Mouse (Mus musculus): ENCODE results near the gene Psd. TPM values are rescaled to one million over a fixed set of nuclear protein-coding genes. Genes with fewer than 3 reads are reported as not detected.

Psd gene
- polyA plus RNA-seq, 1 experiment from 2014 or later, result 1.8 TPM

DNA sequence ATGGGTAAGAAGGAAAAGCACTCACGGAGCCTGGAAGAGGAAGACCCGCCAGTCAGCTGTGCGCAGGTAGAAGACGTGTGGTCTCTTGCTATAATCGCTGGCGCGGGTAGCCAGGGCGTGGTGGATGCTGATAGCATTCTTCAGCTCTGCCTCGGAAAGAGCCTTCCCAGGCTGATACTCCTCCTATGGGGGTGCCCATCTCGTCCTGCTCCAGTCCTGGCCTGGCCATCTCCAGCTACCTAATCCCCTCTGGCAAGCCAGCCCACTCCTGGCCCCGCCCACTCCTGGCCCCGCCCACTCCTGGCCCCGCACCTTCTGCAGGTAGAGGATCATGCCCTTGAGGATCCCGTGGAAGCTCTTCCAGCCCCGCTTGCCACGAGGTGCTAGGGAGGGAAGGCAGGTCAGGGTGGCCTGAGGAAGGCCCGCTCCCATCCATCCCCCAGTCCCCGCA is 12.8 kb downstream of the Psd start:
- peaks cover 23% of the 10 kb centered on the region for H3K36me3 ChIP-seq
- no peak for DNase-seq (ENCODE audit: low spot score)
- no peak overlapping the region for H3K27ac ChIP-seq
- H3K4me1 ChIP-seq, result peaks cover 33% of the 10 kb centered on the region
- WGBS, result 15% methylated on average over 18 of the region's 18 CpGs
- H3K4me3 ChIP-seq, result no peak overlapping the region
- peaks cover 97% of the 10 kb centered on the region for H3K27me3 ChIP-seq (ENCODE audit: low read depth, poor library complexity, severe bottlenecking)
- H3K9me3 ChIP-seq (replicated peaks), result no peaks in the 10 kb centered on the region

DNA sequence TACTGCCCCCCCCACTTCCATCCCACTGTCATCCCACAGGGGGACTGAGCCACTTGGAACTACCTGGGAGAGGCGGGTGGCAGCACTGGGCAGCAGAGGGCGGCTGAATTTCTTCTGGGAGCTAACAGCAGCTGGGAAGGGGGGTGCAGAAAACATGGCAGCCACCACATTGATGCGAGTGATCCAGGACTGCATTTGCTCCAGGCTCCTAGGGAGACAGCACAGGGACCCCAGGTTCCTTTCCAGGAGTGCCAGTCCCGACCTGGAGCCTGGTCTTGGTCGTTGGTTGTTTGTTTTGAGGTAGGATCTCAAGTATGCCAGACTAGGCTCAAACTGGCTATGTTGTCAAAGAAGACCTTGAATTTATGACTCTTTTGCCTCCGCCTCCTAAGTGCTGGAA is 13.4 kb downstream of the Psd start:
- WGBS, result 70% methylated on average over 6 of the region's 6 CpGs
- Histone ChIP-seq H3K27me3 (ENCODE audit: low read depth, poor library complexity, severe bottlenecking) (peaks cover 97% of the 10 kb centered on the region), H3K27ac (no peak overlapping the region), H3K4me3 (no peak overlapping the region), H3K36me3 (peaks cover 23% of the 10 kb centered on the region), H3K9me3 (replicated peaks) (no peaks in the 10 kb centered on the region), H3K4me1 (peaks cover 33% of the 10 kb centered on the region)
- DNase-seq (ENCODE audit: low spot score), result peak; percentile 29

DNA sequence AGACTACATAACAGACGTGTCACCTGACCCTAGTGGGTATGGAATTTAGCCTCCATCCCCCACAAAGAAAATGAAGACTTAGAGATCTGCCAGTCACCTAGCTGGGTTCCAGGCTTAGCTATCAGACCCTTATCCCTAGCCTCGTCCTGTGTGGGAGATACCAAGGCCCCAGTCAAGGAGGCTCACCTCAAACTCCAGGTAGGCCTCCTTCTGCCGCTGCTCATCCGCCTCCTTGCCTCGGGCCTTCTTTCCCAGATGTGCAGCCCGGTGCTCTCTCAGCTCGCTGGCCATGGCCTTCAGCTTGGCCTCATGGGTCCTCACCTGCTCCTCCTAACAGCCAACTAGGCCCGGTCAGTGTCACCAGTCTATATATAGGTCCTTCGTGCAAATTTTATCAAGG is 13.8 kb downstream of the Psd start:
- no peak overlapping the region for H3K27ac ChIP-seq
- DNase-seq (ENCODE audit: low spot score), result peak; percentile 23
- peaks cover 97% of the 10 kb centered on the region for H3K27me3 ChIP-seq (ENCODE audit: low read depth, poor library complexity, severe bottlenecking)
- no peak overlapping the region for H3K4me3 ChIP-seq
- peaks cover 23% of the 10 kb centered on the region for H3K36me3 ChIP-seq
- no peaks in the 10 kb centered on the region for H3K9me3 ChIP-seq (replicated peaks)
- 87% methylated on average over 9 of the region's 9 CpGs for WGBS
- H3K4me1 ChIP-seq, result peaks cover 34% of the 10 kb centered on the region

DNA sequence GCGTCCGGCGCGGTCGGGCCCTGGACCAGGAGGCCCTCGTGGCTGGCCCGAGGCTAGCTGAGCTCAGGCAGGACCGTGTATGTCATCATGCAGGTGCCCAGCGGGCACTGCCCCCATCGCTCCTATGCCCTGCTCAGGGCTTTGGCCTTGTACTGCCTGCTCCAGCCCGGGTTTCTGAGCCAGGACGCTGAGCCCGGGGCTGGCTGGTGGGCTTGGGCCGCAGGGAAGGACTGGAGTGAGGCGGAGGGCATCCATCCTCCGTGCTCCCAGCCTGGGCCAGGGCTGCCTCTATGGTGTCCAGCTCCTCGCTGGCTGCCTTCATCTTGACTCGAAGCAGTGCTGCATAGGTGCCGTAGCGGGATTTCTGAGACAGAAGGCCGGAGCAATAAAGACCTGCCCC is 14.4 kb downstream of the Psd start:
- Histone ChIP-seq H3K9me3 (replicated peaks) (no peaks in the 10 kb centered on the region), H3K36me3 (peaks cover 24% of the 10 kb centered on the region), H3K27me3 (ENCODE audit: low read depth, poor library complexity, severe bottlenecking) (peaks cover 97% of the 10 kb centered on the region), H3K4me3 (no peak overlapping the region), H3K27ac (no peak overlapping the region), H3K4me1 (peaks cover 28% of the 10 kb centered on the region)
- 90% methylated on average over 21 of the region's 21 CpGs for WGBS
- DNase-seq (ENCODE audit: low spot score), result no peak

DNA sequence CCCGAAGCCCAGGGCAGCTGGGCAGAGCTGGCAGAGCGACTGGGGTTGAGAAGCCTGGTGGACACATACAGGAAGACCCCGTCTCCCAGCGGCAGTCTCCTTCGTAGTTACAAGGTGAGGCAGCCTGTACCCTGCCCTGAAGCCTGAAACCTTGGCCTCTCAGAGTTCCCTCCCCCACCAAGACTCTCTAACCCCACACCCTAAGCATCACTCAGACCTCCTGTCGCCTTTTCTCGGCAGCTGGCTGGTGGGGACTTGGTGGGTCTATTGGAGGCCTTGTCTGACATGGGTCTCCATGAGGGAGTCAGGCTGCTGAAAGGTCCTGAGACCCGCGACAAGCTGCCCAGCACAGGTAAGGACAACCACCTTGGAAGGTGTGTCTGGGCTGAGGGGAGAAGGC is 15.6 kb downstream of the Psd start:
- Histone ChIP-seq H3K27me3 (ENCODE audit: low read depth, poor library complexity, severe bottlenecking) (peaks cover 97% of the 10 kb centered on the region), H3K4me1 (peaks cover 25% of the 10 kb centered on the region), H3K4me3 (no peak overlapping the region), H3K27ac (no peak overlapping the region), H3K9me3 (replicated peaks) (no peaks in the 10 kb centered on the region), H3K36me3 (peaks cover 27% of the 10 kb centered on the region)
- WGBS, result 84% methylated on average over 9 of the region's 9 CpGs
- peak; percentile 22 for DNase-seq (ENCODE audit: low spot score)

DNA sequence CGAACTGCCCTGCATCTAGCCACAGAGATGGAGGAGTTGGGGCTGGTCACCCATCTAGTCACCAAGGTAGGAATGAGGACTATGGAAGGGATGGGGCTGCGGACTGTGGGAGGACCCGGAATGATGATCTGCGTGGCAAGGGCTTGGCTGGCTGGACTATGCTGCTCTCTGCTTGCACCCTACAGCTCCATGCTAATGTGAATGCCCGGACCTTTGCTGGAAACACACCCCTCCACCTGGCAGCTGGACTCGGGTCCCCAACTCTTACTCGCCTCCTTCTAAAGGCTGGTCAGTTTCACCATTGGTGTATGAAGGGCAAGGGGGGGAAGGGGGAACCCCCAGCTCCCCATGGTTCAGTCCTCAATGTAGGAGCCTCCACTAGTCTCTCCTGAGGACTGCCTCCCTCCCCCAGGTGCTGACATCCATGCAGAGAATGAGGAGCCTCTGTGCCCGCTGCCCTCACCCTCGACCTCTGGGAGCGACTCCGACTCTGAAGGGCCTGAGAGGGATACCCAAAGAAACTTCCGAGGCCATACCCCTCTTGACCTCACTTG is 16.6 kb downstream of the Psd start:
- no peak overlapping the region for H3K27ac ChIP-seq
- H3K9me3 ChIP-seq (replicated peaks), result no peaks in the 10 kb centered on the region
- peaks cover 27% of the 10 kb centered on the region for H3K36me3 ChIP-seq
- H3K4me1 ChIP-seq, result peaks cover 31% of the 10 kb centered on the region
- DNase-seq (ENCODE audit: low spot score), result peak; percentile 27
- no peak overlapping the region for H3K4me3 ChIP-seq
- peaks cover 94% of the 10 kb centered on the region for H3K27me3 ChIP-seq (ENCODE audit: low read depth, poor library complexity, severe bottlenecking)
- WGBS, result 87% methylated on average over 12 of the region's 12 CpGs

DNA sequence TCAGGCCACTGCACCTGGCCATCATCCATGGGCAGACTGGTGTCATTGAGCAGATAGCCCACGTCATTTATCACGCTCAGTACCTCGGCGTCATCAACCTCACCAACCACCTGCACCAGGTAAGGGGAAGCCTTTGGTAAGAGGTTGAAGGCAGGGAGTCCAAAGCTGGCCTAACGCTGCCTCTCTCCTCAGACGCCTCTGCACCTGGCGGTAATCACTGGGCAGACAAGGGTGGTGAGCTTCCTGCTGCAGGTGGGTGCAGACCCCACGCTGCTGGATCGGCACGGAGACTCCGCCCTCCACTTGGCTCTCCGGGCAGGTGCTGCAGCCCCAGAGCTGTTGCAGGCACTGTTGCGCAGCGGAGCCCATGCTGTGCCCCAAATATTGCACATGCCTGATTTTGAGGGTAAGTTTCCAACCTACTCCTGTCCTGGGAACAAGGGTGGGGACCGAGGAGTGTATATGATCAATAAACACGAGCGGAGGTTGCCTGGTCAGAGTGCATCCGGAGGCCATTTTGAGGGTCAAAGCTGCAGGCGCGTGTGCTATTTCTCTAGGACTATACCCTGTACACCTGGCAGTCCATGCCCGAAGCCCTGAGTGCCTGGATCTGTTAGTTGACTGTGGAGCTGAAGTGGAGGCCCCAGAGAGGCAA is 17.2 kb downstream of the Psd start:
- peaks cover 88% of the 10 kb centered on the region for H3K27me3 ChIP-seq (ENCODE audit: low read depth, poor library complexity, severe bottlenecking)
- H3K27ac ChIP-seq, result no peak overlapping the region
- 78% methylated on average over 21 of the region's 21 CpGs for WGBS
- H3K4me3 ChIP-seq, result peak overlapping the region; percentile 52; the same call in 1 of the 2 replicates
- H3K4me1 ChIP-seq, result peaks cover 37% of the 10 kb centered on the region
- H3K9me3 ChIP-seq (replicated peaks), result no peaks in the 10 kb centered on the region
- peaks cover 27% of the 10 kb centered on the region for H3K36me3 ChIP-seq
- DNase-seq (ENCODE audit: low spot score), result peak; percentile 29

DNA sequence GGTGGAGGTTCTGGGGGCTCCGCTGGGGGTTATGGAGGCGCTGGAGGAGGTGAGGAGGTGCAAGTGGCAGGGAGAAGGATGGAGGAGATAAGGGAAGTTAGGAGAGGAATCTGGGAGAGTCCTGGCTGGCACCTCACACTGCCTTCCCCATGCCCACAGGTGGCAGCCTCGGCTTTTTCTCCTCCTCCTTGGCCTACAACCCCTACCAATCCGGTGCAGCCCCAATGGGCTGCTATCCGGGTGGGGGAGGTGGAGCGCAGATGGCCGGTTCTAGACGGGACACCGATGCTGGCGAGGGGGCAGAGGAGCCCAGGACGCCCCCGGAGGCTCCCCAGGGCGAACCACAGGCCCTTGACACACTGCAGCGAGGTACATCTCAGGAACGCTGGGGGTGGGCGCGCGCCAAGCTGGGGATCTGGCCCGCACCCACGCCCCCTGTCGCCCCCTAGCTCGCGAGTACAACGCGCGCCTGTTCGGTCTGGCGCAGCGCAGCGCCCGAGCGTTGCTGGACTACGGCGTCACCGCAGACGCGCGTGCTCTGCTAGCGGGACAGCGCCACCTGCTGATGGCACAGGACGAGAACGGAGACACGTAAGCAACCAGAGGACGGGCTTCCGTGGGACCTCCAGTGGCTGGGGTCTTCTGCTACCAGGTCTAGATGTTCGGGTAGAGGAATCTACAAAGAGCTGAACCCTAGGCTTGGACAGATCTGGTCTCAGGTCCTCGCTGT is 18.1 kb downstream of the Psd start:
- Histone ChIP-seq H3K4me1 (peaks cover 39% of the 10 kb centered on the region), H3K27me3 (ENCODE audit: low read depth, poor library complexity, severe bottlenecking) (peaks cover 79% of the 10 kb centered on the region), H3K27ac (peak overlapping the region; percentile 66), H3K36me3 (peaks cover 27% of the 10 kb centered on the region), H3K4me3 (peak overlapping the region; percentile 52), H3K9me3 (replicated peaks) (no peaks in the 10 kb centered on the region)
- 2% methylated on average over 47 of the region's 47 CpGs for WGBS
- peak; percentile 92 for DNase-seq (ENCODE audit: low spot score)

DNA sequence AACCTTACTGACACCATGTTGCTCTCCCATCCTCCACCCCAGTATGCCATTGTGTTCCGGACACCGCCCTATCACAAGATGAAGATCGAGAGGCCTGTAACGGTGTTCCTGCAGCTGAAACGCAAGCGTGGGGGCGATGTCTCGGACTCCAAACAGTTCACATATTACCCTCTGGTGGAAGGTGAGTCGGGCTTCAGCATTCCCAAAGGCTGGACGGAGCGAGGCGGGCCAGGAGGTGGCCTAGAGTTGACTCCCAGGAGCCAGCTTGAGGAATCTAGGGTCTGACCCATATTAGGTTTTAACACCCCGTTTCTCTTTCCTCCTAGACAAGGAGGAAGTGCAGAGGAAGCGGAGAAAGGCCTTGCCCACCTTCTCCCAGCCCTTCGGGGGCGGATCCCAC is 18.7 kb downstream of the Psd start:
- H3K27me3 ChIP-seq (ENCODE audit: low read depth, poor library complexity, severe bottlenecking), result peaks cover 73% of the 10 kb centered on the region
- 49% methylated on average over 16 of the region's 16 CpGs for WGBS
- H3K4me3 ChIP-seq, result peak overlapping the region; percentile 52
- peak; percentile 31 for DNase-seq (ENCODE audit: low spot score)
- H3K4me1 ChIP-seq, result peaks cover 40% of the 10 kb centered on the region
- H3K27ac ChIP-seq, result peak overlapping the region; percentile 66; the same call in 1 of the 2 replicates
- peaks cover 27% of the 10 kb centered on the region for H3K36me3 ChIP-seq
- no peaks in the 10 kb centered on the region for H3K9me3 ChIP-seq (replicated peaks)

DNA sequence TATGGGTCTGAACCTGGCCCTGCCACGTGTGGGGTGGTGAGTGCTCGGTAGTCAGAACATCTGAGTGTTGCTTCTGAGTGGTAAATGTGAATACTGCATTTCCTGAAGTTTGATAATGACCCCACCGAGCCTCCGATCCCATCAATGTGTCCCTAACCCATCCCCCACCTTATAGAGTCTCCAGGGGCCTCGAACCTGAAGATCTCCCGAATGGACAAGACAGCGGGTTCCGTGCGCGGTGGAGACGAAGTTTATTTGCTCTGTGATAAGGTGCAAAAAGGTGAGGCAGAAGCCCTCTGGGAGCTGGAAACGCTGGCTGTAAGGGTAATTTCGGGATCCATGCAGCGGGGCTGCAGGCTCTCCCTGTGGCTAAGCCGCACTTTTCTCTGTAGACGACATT is 19.2 kb downstream of the Psd start:
- 74% methylated on average over 16 of the region's 16 CpGs for whole genome bisulfite sequencing
- no peaks in the 10 kb centered on the region for H3K9me3 ChIP-seq (replicated peaks)
- peaks cover 68% of the 10 kb centered on the region for H3K27me3 ChIP-seq (ENCODE audit: low read depth, poor library complexity, severe bottlenecking)

DNA sequence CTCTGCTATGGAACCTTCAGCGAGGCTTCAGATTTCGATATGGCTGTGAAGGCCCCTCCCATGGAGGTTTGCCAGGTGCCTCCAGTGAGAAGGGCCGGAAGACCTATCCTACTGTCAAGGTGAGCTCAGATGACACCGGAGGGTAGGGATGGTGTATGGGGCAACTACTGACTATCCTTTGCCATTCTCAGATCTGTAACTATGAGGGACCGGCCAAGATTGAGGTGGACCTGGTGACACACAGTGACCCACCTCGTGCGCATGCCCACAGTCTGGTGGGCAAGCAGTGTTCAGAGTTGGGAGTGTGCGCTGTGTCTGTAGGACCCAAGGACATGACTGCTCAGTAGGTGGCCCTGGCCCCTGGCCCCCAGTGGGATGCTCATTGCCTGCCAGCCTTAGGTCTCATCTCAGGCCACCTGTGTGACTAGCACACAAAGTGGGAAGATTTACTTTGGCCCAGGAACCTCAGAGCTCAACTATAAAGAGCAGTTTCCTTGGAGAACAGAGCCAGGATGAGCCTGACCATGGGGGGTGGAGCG is 20.1 kb downstream of the Psd start:
- H3K4me3 ChIP-seq, result no peak overlapping the region
- 88% methylated on average over 9 of the region's 9 CpGs for WGBS

More for the DNA sequence above, 19.2 kb downstream of the Psd start:
- peaks cover 40% of the 10 kb centered on the region for H3K4me1 ChIP-seq
- DNase-seq (ENCODE audit: low spot score), result no peak
- peaks cover 27% of the 10 kb centered on the region for H3K36me3 ChIP-seq
- H3K4me3 ChIP-seq, result no peak overlapping the region
- no peak overlapping the region for H3K27ac ChIP-seq

DNA sequence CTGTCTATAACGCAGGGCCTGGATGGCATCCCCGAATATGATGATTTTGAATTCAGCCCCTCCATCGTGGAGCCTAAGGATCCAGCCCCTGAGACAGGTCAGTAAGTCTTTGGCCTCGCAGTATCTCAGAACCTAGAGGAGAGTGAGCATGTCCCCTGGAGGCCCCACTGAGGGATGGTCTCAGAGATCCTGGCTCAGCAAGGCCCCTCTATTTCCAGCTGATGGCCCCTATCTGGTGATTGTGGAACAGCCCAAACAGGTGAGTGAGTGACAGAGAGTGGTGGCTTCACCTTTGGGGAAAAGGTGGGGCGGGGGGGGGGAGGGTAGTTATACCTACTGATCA is 20.7 kb downstream of the Psd start:
- H3K27ac ChIP-seq, result peak overlapping the region; percentile 78; the same call in 1 of the 2 replicates
- H3K27me3 ChIP-seq (ENCODE audit: low read depth, poor library complexity, severe bottlenecking), result peaks cover 53% of the 10 kb centered on the region
- H3K9me3 ChIP-seq (replicated peaks), result no peaks in the 10 kb centered on the region
- 48% methylated on average over 5 of the region's 5 CpGs for WGBS
- peak overlapping the region; percentile 69 for H3K4me3 ChIP-seq
- no peak for DNase-seq (ENCODE audit: low spot score)
- peaks cover 19% of the 10 kb centered on the region for H3K36me3 ChIP-seq
- H3K4me1 ChIP-seq, result peaks cover 37% of the 10 kb centered on the region

More for the DNA sequence above, 20.1 kb downstream of the Psd start:
- H3K27me3 ChIP-seq (ENCODE audit: low read depth, poor library complexity, severe bottlenecking), result peaks cover 59% of the 10 kb centered on the region
- DNase-seq (ENCODE audit: low spot score), result peak; percentile 21
- peaks cover 37% of the 10 kb centered on the region for H3K4me1 ChIP-seq
- H3K36me3 ChIP-seq, result peaks cover 25% of the 10 kb centered on the region
- no peak overlapping the region for H3K27ac ChIP-seq
- H3K9me3 ChIP-seq (replicated peaks), result no peaks in the 10 kb centered on the region
